Mouse (Mus musculus) thymus, adult 2 months (tissue): ENCODE data around the gene Platr17.

ENCODE experiments used
- CTCF ChIP-seq: fragments of 200-500 bp; IDR thresholded peaks from 2 replicates; pipeline ENCODE4 v1.5.1; 2012; ENCODE audit warnings: mild to moderate bottlenecking, control low read depth, low read length, moderate library complexity, borderline replicate concordance; ENCODE audit not compliant: control insufficient read depth, poor library complexity, insufficient read depth; ENCODE audit errors: extremely low read depth
- POLR2A ChIP-seq: fragments of 200-500 bp; IDR thresholded peaks from 2 replicates; pipeline ENCODE4 v1.6.1; 2012; ENCODE audit warnings: mild to moderate bottlenecking, low read length, control low read depth, moderate library complexity; ENCODE audit not compliant: control insufficient read depth, poor library complexity, insufficient read depth; ENCODE audit errors: extremely low read depth

DNA sequence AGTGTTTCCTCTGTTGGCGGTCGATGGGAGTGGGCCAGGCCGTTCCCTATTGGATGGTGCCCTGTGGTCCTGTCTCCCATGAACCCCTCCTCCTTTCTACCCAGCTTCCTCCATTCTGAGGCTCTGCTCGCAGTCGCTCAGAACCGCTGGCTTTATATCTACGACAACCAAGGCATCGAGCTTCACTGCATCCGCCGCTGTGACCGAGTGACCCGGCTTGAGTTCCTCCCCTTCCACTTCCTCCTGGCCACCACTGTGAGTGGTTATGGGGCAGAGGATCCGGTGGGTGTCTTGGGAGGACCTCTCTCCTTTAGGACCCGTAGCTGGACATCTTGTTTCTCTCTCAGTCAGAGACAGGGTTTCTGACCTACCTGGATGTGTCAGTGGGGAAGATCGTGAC, 38.5 kb downstream of the Platr17 start:
- TF ChIP-seq POLR2A (no peak), CTCF (no peak)
